22 mouse cellular contexts compared by ENCODE assay signal in the genomic region with DNA sequence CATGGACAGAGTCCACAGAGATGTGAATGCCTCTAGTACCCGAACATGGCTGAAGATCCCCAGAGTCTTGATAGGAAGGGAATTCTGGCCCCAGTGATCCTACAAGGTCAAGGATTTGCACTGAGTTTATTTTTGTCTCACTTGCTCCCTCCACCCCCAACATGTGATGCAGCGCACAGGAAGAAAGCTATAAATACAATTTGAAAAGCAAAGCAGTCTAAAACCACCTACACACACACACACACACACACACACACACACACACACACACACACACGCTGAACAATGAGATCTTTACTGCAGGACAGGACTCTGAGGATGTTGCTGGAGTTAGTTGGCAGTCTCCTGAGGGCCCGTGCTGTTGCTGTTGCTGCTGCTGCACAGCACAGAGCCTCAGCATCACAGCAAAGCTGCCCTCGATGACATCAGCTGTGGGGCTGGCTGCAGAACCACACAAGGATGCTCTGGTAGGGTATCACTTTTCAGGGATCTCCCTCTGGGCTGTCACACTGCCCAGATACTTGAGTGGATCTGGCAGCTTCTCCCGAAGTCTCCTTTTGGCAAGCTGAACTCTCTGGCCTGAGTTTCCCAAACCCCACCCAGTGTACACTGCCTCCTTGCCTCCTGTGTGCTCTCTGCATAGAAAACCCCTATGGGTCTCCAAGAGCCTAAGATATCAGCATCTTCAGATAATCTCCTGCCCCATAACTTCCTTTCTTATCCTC. TPM values are rescaled to one million over a fixed set of nuclear protein-coding genes. Genes with fewer than 3 reads are reported as not detected.
A peak's percentile ranks its signal among the peaks of the same experiment; 100 is the strongest.
DNase-seq lines count a peak whose midpoint lies in the region; ATAC-seq lines count a peak whose summit lies in the region.
"Had no signal": no experiment of that assay in that cellular context is flagged by ENCODE, and none has a peak within 500 bp of the region (broad histone marks: within the 10 kb centered on the region; RNA-seq: fewer than 3 reads in every experiment).

No protein-coding gene starts in this region.

- H3K9me3 ChIP-seq in hindbrain, embryonic 10.5 days: no peaks in the 10 kb centered on the region
- no peaks in the 10 kb centered on the region for H3K9me3 ChIP-seq in hindbrain, embryonic 14.5 days (ENCODE audit: control insufficient read depth, low read length)
- H3K9me3 ChIP-seq in midbrain, embryonic 11.5 days (ENCODE audit: control insufficient read depth, low read length): no peaks in the 10 kb centered on the region
- no peaks in the 10 kb centered on the region for H3K9me3 ChIP-seq in midbrain, embryonic 14.5 days (ENCODE audit: control insufficient read depth, low read length)
- no peaks in the 10 kb centered on the region for H3K9me3 ChIP-seq in neural tube, embryonic 13.5 days
- H3K9me3 ChIP-seq: embryonic facial prominence, embryonic 10.5 days; intestine, embryonic 15.5 days; limb, embryonic 10.5 days had no signal

- no peaks in the 10 kb centered on the region for H3K27me3 ChIP-seq in hindbrain, embryonic 10.5 days (ENCODE audit: insufficient read depth, poor library complexity, severe bottlenecking)
- no peaks in the 10 kb centered on the region for H3K27me3 ChIP-seq in hindbrain, embryonic 14.5 days (ENCODE audit: control insufficient read depth, insufficient read depth, low read length)
- no peaks in the 10 kb centered on the region for H3K27me3 ChIP-seq in midbrain, embryonic 11.5 days (ENCODE audit: control insufficient read depth, insufficient read depth, low read length)
- H3K27me3 ChIP-seq in midbrain, embryonic 14.5 days (ENCODE audit: control insufficient read depth, insufficient read depth, low read length): no peaks in the 10 kb centered on the region
- no peaks in the 10 kb centered on the region for H3K27me3 ChIP-seq in neural tube, embryonic 13.5 days
- H3K27me3 ChIP-seq: intestine, embryonic 15.5 days had no signal

- no peak overlapping the region for H3K4me3 ChIP-seq in hindbrain, embryonic 10.5 days
- no peak overlapping the region for H3K4me3 ChIP-seq in hindbrain, embryonic 14.5 days (replicated peaks; ENCODE audit: low read length)
- H3K4me3 ChIP-seq in midbrain, embryonic 11.5 days (ENCODE audit: low read depth, low read length): no peak overlapping the region
- no peak overlapping the region for H3K4me3 ChIP-seq in midbrain, embryonic 14.5 days (replicated peaks; ENCODE audit: low read depth, low read length)
- no peak overlapping the region for H3K4me3 ChIP-seq in neural tube, embryonic 13.5 days
- H3K4me3 ChIP-seq: embryonic facial prominence, embryonic 10.5 days; intestine, embryonic 15.5 days; limb, embryonic 10.5 days had no signal

- H3K27ac ChIP-seq in hindbrain, embryonic 10.5 days: peak overlapping the region; percentile 53; the same call in 1 of the 2 replicates
- no peak overlapping the region; the same call in 1 of the 2 replicates for H3K27ac ChIP-seq in hindbrain, embryonic 14.5 days
- no peak overlapping the region for H3K27ac ChIP-seq in midbrain, embryonic 11.5 days (ENCODE audit: low read depth, low read length)
- no peak overlapping the region for H3K27ac ChIP-seq in midbrain, embryonic 14.5 days (replicated peaks; ENCODE audit: low read depth, low read length)
- H3K27ac ChIP-seq in neural tube, embryonic 13.5 days (replicated peaks): peak overlapping the region; percentile 20
- H3K27ac ChIP-seq: embryonic facial prominence, embryonic 10.5 days; intestine, embryonic 15.5 days; limb, embryonic 10.5 days had no signal

- H3K4me1 ChIP-seq in hindbrain, embryonic 10.5 days (replicated peaks): peaks cover 34% of the 10 kb centered on the region
- H3K4me1 ChIP-seq in hindbrain, embryonic 14.5 days (replicated peaks; ENCODE audit: control insufficient read depth, insufficient read depth, low read length): no peaks in the 10 kb centered on the region
- no peaks in the 10 kb centered on the region for H3K4me1 ChIP-seq in midbrain, embryonic 11.5 days (ENCODE audit: control insufficient read depth, insufficient read depth, low read length)
- H3K4me1 ChIP-seq in midbrain, embryonic 14.5 days (ENCODE audit: control insufficient read depth, insufficient read depth, low read length): no peaks in the 10 kb centered on the region
- H3K4me1 ChIP-seq in neural tube, embryonic 13.5 days (replicated peaks): peaks cover 18% of the 10 kb centered on the region
- H3K4me1 ChIP-seq: intestine, embryonic 15.5 days had no signal

- H3K4me2 ChIP-seq in hindbrain, embryonic 14.5 days (replicated peaks): no peak overlapping the region
- no peak overlapping the region for H3K4me2 ChIP-seq in midbrain, embryonic 11.5 days
- H3K4me2 ChIP-seq in midbrain, embryonic 14.5 days (ENCODE audit: low read length): no peak overlapping the region
- H3K4me2 ChIP-seq in neural tube, embryonic 13.5 days: no peak overlapping the region
- H3K4me2 ChIP-seq: intestine, embryonic 15.5 days had no signal

- H3K9ac ChIP-seq in hindbrain, embryonic 14.5 days: no peak overlapping the region
- no peak overlapping the region for H3K9ac ChIP-seq in midbrain, embryonic 11.5 days (ENCODE audit: low read length)
- H3K9ac ChIP-seq in midbrain, embryonic 14.5 days (replicated peaks; ENCODE audit: low read length): no peak overlapping the region
- no peak overlapping the region for H3K9ac ChIP-seq in neural tube, embryonic 13.5 days
- H3K9ac ChIP-seq: intestine, embryonic 15.5 days; liver, postnatal 0 days had no signal

- peak; percentile 53 to 70 for DNase-seq in cerebellum, postnatal 10 days
- no peak for DNase-seq in cerebellum, postnatal 25 days
- no peak for DNase-seq in hindbrain, embryonic 10.5 days (ENCODE audit: low spot score)
- DNase-seq in hindbrain, embryonic 14.5 days (ENCODE audit: low spot score): no peak
- DNase-seq in midbrain, embryonic 11.5 days (ENCODE audit: low spot score, missing footprints): peak; percentile 59
- DNase-seq in midbrain, embryonic 14.5 days: no peak
- no peak for DNase-seq in adrenal gland, postnatal 36 days
- DNase-seq: adrenal gland, postnatal 25 days; cerebellum, adult 18-20 months; gastrocnemius, postnatal 14 days; kidney, postnatal 4 days; liver, postnatal 0 days; lung, postnatal 10 days; spleen, adult 18-20 months had no signal

- ATAC-seq in hindbrain, embryonic 14.5 days (ENCODE audit: low FRiP score): no peak
- ATAC-seq in midbrain, embryonic 11.5 days (ENCODE audit: low FRiP score): no peak
- ATAC-seq in midbrain, embryonic 14.5 days (ENCODE audit: low FRiP score, low TSS enrichment): no peak
- ATAC-seq in neural tube, embryonic 13.5 days (ENCODE audit: low read depth): no peak
- ATAC-seq: CD4-positive, CD25-positive, alpha-beta regulatory T cell, adult 4 months; intestine, embryonic 15.5 days; liver, postnatal 0 days; midbrain, embryonic 16.5 days had no signal

- no peaks in the 10 kb centered on the region for H3K36me3 ChIP-seq in hindbrain, embryonic 10.5 days
- H3K36me3 ChIP-seq in hindbrain, embryonic 14.5 days (replicated peaks; ENCODE audit: control insufficient read depth, insufficient read depth): no peaks in the 10 kb centered on the region
- no peaks in the 10 kb centered on the region for H3K36me3 ChIP-seq in midbrain, embryonic 11.5 days (ENCODE audit: control insufficient read depth, insufficient read depth, low read length)
- no peaks in the 10 kb centered on the region for H3K36me3 ChIP-seq in midbrain, embryonic 14.5 days (ENCODE audit: control insufficient read depth, insufficient read depth, low read length)
- H3K36me3 ChIP-seq in neural tube, embryonic 13.5 days: no peaks in the 10 kb centered on the region
- H3K36me3 ChIP-seq: embryonic facial prominence, embryonic 10.5 days; intestine, embryonic 15.5 days; limb, embryonic 10.5 days had no signal

- WGBS in hindbrain, embryonic 10.5 days: 72% methylated on average over 6 of the region's 6 CpGs
- WGBS in hindbrain, embryonic 14.5 days: 59% methylated on average over 6 of the region's 6 CpGs
- WGBS in midbrain, embryonic 11.5 days: 68% methylated on average over 6 of the region's 6 CpGs
- WGBS in midbrain, embryonic 14.5 days: 58% methylated on average over 6 of the region's 6 CpGs
- WGBS in neural tube, embryonic 13.5 days: 59% methylated on average over 6 of the region's 6 CpGs

RNA-seq across cellular contexts. Expression of gene Crmp1, which starts 13.6 kb away (rescaled TPM):
- 178 and 407 TPM in 2 replicates for polyA plus RNA-seq in hindbrain, embryonic 10.5 days (2016; fragmentation: Nextera tagmentation; extraction: Ambion mirVana)
- polyA plus RNA-seq in hindbrain, embryonic 14.5 days (2014; fragmentation: Nextera tagmentation; extraction: Ambion mirVana): 907 and 1,000 TPM in 2 replicates
- 272 and 295 TPM in 2 replicates for polyA plus RNA-seq in midbrain, embryonic 11.5 days (2014; fragmentation: Nextera tagmentation; extraction: Ambion mirVana)
- 906 and 957 TPM in 2 replicates for polyA plus RNA-seq in midbrain, embryonic 14.5 days (2014; fragmentation: Nextera tagmentation; extraction: Ambion mirVana)
- 739 and 776 TPM in 2 replicates for polyA plus RNA-seq in neural tube, embryonic 13.5 days (2015; fragmentation: Nextera tagmentation; extraction: Ambion mirVana)
- total RNA-seq in adrenal gland, postnatal 36 days (2021): 1 to 10 TPM; 5.2 to 6.6 TPM
- total RNA-seq: liver, adult 2 months; megakaryocyte progenitor cell, adult 5-6 weeks had no signal
- polyA plus RNA-seq: liver, adult 2 months had no signal

Comparison
In these comparisons a context has a peak if more than half of its experiments do, and no peak if none do; other contexts are left out.
1. DNase-seq: peak in cerebellum, postnatal 10 days (2 of 2) and midbrain, embryonic 11.5 days (single experiment); none in cerebellum, postnatal 25 days (0 of 2), hindbrain, embryonic 10.5 days (single experiment), hindbrain, embryonic 14.5 days (single experiment), midbrain, embryonic 14.5 days (single experiment) and adrenal gland, postnatal 36 days (0 of 2).
2. H3K27ac ChIP-seq: peak in hindbrain, embryonic 10.5 days (single experiment) and neural tube, embryonic 13.5 days (single experiment); none in hindbrain, embryonic 14.5 days (single experiment), midbrain, embryonic 11.5 days (single experiment) and midbrain, embryonic 14.5 days (single experiment).